Mouse (Mus musculus): ENCODE results near the gene Foxg1. TPM values are rescaled to one million over a fixed set of nuclear protein-coding genes. Genes with fewer than 3 reads are reported as not detected.

The Foxg1 gene
- not detected for total RNA-seq (2021)
- long read RNA-seq, experiment 1 = 0 reads
- long read RNA-seq, experiment 2 = 0 reads

DNA sequence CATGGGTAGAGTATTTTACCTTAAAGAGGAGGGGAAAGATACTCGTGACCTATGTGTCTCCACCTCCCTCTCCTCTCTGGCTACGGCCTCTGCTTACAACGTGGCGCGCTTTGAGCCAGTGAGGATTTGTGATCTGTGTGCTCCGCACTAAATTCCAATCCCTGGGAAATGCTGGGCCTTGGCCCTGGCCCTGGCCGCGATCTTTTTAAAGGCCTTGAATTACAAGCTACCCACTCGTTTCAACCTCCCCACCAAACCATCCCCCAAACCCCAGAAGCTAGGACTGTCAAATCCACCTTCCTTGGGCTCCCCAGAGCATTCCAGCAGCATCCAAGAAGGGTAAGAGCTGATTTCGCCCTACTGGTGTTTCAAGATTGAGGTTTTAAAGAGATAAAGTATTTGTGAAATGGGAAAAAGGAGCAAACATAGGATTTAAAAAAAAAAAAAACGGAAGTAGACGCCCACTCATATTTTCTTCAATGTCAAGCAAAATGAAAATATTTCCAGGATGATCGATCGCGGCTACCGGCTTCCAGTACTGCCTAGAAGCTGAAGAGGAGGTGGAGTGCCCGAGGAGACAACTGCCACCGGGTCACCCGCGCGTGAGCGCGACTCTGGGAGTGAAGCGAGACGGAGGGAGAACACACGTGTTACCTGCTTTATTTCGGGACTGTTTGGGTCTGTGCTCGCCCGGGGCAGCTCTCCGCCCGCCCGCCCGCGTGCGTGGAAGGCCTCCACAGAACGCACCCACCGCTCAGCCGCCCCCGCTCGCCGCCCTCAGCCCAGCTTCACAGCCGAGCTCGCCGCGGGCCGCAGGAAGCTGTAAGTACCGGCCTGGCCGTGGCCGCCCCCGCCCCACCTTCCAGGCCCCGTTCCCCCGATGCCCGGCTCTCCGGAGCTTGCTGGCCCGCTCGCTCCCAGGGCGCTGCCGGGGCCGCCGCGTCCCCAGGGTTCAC is at the start of gene Foxg1:
Gene Foxg1, plus strand, starts transcription at position 96 of the 956 bp plus-strand sequence.
- no peak for DNase-seq

DNA sequence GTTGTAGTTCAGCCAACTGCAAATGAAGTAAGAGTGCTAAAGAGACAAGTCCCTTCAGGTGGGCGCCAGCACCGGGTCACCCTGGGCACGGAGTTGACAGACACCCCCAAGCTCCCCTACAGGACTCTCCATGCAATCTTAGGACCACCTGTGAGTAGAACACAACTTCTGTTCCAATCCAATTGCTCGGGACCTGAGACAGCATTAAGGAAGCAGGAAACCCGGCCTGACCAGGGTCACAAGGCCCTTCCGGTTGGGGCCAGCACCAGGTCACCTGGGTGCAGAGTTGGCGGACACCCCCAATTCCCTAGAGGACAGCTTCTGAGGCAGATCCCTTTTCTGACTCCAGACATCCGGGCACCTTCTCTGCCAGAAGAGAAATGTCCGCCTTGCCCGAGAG is 32.8 kb upstream of the Foxg1 start:
- no peak for DNase-seq

DNA sequence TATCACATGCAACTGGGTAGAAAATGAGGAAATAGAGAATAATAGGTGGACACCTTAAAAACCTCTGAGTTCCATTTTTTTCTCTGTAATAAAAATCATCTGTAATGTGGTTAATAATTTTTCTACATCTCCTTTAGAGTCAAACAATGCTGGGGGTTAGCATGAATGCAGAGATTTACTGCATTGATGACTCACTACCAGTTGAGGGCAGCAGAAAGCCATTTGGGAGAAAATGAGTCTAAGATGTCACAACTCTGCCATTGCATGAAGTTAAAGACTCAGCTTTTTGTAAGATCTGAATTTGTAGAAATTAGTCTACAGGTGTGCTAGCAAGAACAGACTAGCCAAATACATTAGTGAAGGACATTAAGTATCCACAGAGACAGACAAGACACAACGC is 13.5 kb upstream of the Foxg1 start:
- no peak for DNase-seq

DNA sequence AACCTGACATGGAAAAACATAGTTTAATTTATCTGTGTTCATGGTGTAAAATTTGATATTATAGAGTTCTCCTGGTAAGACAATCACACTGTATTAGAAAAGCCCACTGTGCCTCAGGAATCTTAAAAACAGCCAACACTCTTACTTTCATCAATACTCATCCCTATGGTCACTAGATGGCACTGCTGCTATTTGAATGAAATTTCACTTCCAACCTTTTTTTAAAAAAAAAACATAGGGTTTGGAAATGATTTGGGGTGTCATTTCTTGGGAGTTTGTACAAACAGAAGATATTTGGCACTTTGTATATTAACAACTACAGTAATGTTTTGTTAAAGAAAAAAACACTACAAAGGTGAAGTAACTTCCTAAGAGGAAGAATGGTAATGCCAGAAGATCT is 10.3 kb upstream of the Foxg1 start:
- no peak for DNase-seq

DNA sequence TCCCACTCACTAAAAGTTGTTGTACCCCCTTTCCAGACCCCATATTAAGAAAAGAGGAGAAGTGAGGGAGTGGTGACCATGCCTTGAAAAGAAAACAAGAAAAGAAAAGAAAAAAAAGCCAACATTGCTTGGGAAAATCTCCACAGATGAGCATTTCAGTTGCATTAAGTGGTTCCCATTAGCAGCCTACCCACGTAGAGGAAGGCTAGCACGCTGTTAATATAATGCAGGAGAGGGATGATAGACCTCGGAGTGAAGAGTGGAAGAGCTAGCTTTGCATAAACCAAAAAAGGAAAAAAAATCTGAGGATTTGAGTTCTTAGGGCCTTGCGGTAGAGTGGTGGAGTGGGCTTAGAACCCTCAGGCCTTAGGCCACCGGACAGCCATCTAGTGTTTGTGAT is 9.3 kb upstream of the Foxg1 start:
- no peak for DNase-seq

DNA sequence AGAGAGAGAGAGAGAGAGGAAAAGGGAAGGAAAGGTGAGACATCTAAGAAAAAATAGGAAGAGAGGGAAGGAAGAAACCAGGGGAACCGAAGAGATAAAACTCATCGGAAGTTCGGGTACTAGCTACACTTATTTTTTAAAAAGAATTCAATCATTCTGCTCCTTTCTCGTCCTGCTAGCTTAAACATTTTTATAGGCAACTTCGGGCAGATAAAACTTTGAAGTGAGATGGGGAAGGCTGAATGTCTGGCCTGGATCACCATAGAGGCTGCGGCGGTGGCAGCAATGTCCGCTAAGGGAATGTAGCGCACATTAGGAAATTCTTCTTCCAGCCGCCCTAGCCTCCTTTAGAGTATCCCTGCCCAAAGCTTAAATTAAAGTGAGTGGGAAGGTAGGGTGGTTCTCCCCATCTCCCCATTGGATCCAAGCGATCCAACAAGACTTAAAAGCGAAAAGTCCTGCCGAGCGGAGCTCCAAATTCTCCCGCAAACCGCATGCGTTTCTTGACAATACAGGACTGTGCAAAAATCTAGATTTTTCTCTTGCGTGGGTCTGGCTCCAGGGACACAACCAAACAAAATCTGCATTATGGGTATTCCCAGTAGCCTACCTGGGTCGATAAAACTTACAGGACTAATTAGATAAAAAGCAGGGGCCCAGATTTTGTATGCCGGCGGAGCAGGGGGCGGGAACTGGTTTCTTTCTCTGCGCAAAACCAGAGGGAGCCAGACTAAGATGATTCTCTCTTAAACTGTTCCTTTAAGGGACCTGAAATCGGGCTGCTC is 8.4 kb upstream of the Foxg1 start:
- no peak for DNase-seq

DNA sequence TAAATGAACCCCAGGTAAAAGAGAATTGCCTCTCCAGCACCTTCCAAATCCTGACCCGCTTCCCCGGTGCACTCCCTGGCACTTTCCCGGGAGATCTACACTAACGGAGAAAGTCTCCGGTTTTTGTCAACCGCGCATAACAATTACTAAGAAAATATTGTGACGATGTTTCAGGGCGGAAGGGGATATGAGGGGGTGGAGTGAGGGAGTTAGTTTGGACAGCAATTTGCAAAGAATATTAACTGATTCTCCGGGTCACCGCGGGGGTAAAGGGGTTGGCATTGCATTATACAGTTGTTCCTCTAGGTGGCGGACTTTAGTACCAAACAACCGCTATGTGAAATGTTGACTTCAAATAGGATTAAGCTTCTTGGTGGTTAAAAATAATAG is 7.9 kb upstream of the Foxg1 start:
- DNase-seq = peak in 1 of 2 experiments; percentile 35

DNA sequence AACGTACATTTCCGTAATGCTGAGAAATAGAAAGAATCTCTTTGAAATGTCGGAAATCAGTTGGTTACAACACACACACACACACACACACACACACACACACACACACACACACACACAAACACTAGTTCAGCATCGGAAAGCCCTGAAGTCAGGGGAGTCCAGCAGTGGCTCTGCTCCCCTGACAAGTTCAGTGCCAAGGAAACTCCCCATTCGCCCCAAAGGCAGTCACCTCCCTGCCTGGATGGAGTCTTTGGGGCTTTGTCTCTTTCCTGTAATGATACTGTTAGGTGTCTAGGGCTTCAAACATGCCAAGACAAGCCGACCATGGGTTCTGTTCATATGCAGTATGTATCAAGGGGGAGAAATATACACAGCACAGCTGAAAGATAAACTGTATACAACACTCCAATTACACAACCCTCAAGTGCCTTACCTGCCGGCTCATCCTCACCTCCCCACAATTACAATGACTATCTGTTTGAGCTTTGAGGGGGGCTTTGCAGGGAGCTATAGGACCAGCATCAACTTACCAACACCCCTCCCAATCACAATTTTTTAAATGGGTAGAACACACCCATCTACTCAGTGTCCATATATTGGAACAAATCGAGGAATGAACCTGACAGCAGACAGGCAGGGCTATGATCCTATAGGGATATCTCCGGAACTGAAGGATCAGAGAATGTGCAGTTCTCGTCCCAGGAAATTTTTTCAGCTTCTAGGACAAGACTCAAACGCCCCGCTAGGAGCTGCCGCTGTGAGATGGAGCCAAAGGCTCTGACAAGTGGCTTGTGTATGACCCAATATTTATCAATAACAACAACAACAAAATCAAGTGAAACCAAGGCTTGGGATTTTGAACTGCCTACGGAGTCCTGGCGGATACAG is 6.8 kb upstream of the Foxg1 start:
- DNase-seq = no peak

DNA sequence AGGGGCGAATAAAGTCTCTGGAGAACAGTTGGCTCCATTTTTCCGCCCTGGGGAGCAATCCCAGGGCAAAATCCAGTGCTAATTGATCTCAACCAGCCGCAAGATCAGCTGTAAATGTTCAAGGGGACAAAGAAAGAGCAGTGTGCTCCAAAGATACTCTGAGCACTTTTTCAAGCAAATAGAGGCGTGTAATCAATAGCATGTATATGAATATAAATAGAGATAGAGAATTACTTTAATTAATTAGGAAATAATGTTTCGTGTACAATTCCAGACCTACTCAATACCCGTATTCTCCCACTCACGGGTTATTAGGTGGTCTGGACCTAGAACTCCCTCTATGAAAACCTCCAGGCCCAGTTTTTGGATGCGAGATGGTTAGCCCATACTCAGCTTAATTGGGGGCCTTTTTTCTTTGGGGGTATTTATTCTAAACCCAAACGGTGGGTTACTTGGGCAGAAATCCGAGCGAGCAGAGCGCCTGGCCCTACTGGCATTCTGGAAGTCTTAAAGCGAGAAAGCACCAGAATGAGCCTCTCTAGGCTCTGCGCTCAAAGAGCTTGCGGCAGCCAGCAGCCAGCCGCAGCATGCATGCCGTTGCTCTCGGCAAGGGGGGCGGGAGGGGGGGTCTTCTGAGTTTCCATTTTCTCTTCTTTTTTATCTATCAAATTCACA is 6.0 kb upstream of the Foxg1 start:
- DNase-seq = no peak

DNA sequence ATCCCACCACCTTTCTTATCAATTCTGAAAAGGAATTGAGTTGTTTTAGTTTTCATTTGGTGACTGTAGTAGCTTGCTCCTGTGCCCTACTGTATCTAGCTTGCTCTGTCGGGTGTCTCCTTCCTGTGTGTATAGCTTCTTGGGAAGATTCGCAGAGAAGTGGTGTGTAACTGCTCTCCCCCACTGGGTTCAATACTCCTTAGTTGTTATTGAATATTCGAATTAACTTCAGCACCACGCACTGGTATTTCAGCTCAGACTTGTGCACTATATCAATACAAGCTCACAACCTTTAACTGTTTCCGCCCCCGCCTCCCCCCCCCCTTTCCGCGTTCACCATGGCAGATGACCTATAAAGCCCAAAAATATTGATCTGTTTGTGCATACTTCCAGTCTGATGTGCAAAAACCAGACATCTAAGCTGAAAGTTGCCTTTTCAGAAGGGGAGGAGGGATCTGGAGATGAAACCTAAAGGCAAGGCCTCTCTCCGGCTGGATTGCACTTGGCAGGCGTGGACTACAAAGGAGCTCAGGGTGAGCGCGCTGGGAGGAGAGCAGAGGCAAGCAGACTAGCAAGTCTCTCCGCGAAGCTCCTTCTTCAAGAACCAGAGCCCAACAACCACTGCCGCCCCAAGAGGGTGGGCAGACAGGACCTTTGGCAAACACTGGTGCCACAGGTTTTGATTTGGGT is 5.0 kb upstream of the Foxg1 start:
- DNase-seq = no peak

DNA sequence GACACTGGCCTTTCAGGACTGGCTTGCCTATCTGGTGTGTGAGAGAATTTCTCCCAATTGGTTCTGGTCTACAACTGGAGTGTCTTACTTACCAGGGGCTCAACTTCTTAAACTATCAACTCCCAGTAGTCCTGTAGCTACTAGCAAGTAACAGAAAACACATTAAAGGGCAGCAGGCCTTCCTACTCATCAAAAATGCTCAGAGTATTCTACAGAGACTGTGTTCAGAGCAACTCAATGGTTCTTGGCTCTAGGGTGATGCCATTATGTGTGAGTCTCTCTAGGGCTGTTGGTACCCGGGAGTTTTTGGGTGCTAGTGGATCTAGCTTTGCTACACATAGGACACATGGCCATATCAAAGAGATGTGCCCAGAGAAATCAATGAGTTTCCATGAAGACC is 3.5 kb upstream of the Foxg1 start:
- DNase-seq = no peak

DNA sequence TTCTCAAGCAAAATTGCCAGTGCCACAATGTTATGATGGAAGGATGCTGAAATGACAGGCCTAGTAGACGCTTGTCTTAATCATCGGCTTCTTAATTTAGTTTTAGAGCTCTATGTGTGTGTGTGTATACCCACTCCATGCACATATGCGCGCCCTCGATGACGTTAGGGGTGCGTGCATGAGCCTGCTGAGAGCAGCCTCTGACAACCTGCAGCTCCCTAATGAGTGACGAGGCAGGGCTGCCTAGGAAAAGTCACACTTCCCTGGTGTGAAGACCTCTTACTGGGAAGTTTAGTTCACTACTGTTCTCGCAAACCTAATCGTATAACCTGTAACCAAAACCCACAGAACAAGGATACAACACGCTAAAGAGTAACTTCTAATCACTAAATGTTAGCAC is 3.0 kb upstream of the Foxg1 start:
- no peak for DNase-seq

DNA sequence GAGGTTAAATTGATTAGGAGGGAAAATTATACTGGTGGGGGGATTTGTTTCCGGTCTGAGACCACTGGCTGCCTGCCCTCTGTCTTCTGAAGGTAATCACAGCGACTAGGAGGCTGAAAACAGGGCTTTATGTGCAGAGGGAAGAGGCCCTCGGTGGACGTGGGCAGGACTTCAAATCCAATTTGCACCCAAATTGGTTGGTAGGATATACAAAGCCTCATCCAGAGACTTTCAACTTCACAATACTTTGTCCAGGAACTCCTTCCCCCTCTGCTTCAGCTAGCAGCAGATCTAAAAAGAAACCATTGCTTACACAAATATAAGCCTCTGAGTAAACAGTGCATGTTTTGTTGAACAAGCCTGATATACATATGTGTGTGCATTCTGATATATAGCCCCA is 2.0 kb upstream of the Foxg1 start:
- no peak for DNase-seq

DNA sequence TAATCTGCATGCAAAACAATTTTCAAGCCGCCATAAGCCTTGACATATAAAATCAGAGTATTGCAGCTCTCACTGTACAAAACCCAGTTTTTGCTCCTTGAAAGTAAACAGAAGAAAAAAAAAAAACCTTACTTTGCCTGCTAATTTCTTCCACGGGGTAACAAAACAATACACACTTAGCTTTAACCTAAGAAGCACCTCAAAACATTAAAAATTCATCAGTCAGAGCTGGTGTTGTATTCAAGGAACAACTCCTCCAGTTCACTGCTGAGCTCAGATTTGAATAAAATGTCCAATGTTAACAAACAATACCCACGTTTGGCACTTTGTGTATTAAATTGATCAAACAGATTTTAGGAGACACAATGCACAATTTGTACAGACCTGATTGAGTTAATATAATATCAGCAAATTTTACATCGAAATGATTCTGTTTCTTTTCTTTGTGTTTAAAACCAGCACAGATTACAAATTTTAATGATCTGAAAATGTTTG is 1.4 kb upstream of the Foxg1 start:
- no peak for DNase-seq

DNA sequence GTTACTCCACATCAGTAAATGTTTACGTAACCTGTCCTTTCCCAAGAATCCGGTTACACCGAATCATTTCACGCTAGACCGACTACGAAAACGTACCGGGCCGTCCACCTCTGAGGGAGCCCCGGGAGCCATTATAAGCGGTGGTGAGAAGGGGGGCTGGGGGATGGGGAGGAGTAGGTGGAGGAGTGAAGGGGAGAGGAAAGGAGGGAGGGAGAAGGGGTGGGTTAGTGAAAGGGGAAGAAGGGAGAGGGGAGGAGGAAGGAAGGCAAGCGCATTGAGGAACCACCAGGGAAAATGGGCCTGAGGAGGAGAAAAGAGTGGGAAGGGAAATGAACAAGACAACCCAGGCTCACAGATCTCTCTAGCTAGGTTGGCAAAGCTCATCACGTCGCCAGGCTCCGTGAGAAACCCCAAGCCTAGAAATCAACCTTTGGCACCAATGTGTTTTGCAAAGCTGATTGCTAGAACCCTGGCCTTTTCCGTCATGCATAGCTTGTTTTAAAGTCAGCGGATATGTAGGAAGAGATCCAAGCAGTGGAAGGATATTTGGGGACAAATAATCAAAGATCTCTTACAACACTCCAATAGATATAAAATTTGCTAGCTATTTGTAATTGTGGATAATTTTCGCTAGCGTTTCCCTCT is 617 bp upstream of the Foxg1 start:
- DNase-seq = no peak

DNA sequence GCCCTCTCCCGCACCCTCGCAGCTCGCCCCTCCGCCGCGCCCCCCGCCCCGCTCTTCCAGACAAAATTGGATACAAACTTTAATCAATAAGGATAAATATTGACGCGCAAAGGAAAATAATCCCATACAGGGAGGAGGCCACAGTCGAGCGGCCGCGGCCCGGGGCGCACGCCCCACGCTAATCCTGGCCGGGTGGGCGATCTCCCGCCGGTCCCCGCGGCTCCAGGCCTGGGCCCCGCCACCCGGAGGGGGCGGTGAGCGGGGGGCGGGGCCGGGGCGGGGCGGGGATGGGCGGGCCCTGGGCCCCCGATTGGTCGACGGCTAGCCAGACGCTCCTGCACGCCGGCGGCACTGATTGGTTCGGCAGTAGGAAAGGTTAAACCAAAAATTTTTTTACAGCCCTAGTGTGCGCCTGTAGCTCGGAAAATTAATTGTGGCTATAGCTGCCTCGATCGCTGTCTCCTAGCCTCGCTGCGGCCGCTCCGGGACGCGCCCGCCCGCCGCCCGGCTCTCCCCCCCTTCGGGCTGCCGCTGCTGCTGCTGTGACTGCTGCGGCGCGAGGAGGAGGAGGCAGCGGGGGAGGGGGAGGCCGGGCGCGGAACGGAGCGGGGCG is 1.2 kb downstream of the Foxg1 start:
- DNase-seq = no peak

DNA sequence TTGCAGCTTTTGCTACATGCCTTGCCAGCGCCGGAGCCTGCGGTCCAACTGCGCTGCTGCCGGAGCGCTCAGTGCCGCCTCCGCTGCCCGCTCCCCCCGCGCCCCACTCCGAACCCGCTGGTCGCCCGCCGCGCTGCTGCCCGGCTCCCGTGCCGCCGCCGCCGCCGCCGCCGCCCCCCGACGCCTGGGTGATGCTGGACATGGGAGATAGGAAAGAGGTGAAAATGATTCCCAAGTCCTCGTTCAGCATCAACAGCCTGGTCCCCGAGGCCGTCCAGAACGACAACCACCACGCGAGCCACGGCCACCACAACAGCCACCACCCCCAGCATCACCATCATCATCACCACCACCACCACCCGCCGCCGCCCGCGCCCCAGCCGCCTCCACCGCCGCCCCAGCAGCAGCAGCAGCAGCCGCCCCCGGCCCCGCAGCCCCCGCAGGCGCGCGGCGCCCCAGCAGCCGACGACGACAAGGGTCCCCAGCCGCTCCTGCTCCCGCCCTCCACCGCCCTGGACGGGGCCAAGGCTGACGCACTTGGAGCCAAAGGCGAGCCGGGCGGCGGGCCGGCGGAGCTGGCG is 1.9 kb downstream of the Foxg1 start:
- no peak for DNase-seq

DNA sequence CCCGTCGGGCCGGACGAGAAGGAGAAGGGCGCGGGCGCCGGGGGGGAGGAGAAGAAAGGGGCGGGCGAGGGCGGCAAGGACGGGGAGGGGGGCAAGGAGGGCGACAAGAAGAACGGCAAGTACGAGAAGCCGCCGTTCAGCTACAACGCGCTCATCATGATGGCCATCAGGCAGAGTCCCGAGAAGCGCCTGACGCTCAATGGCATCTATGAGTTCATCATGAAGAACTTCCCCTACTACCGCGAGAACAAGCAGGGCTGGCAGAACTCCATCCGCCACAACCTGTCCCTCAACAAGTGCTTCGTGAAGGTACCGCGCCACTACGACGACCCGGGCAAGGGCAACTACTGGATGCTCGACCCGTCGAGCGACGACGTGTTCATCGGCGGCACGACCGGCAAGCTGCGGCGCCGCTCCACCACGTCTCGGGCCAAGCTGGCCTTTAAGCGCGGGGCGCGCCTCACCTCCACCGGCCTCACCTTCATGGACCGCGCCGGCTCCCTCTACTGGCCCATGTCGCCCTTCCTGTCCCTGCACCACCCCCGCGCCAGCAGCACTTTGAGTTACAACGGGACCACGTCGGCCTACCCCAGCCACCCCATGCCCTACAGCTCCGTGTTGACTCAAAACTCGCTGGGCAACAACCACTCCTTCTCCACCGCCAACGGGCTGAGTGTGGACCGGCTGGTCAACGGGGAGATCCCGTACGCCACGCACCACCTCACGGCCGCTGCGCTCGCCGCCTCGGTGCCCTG is 2.6 kb downstream of the Foxg1 start, which contains the start of gene Gm43517:
Gene Gm43517, plus strand, starts transcription at position 299 of the 755 bp plus-strand sequence.
- no peak for DNase-seq

DNA sequence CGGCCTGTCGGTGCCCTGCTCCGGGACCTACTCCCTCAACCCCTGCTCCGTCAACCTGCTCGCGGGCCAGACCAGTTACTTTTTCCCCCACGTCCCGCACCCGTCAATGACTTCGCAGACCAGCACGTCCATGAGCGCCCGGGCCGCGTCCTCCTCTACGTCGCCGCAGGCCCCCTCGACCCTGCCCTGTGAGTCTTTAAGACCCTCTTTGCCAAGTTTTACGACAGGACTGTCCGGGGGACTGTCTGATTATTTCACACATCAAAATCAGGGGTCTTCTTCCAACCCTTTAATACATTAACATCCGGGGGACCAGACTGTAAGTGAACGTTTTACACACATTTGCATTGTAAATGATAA is 3.2 kb downstream of the Foxg1 start:
- no peak for DNase-seq
